Mouse (Mus musculus) left cerebral cortex, postnatal 4 days (tissue): ENCODE results near the gene Prl8a8. TPM values are rescaled to one million over a fixed set of nuclear protein-coding genes. Genes with fewer than 3 reads are reported as not detected.

Experiments
- DNase-seq: peaks from one replicate; pipeline ENCODE4 v3.0.0-alpha.2; 2022
- intact Hi-C: fragments of 180-260 bp; cut with DNase I; formaldehyde crosslinking; loops from one replicate; pipeline ENCODE4 v1.15.1; 2025
- total RNA-seq, 2 experiments: library from RNA; stranded (reverse); gene quantifications; 2 replicates each; pipeline ENCODE4 v1.2.3; 2021

Prl8a8 gene
- not detected for total RNA-seq

GRCm38 (mm10) chr13:27513117-27513516 lies at the start of gene Prl8a8:
TSS of gene Prl8a8 (minus strand) at chr13:27513217.
- DNase-seq: no peak
- intact Hi-C loops: no loop called here

GRCm38 (mm10) chr13:27553336-27553735 lies 40.3 kb upstream of the Prl8a8 start:
- no peak for DNase-seq

GRCm38 (mm10) chr13:27523156-27523555 lies 10.1 kb upstream of the Prl8a8 start:
- intact Hi-C loops: no loop called here
- DNase-seq: no peak

More at GRCm38 (mm10) chr13:27553336-27553735, 40.3 kb upstream of the Prl8a8 start:
- intact Hi-C loops: no loop called here

GRCm38 (mm10) chr13:27507645-27508044 lies 5.4 kb downstream of the Prl8a8 start:
- intact Hi-C loops: no loop called here
- no peak for DNase-seq

Other genes starting within 250 kb of the Prl8a8 start
- gene Prl6a1, start 200.6 kb downstream of the Prl8a8 start, total RNA-seq: not detected
- not detected for gene Prl8a2, start 167.5 kb downstream of the Prl8a8 start, total RNA-seq
- gene Prl2b1, start 122.4 kb downstream of the Prl8a8 start, total RNA-seq: not detected
- not detected for gene Prl8a6, start 74.5 kb downstream of the Prl8a8 start, total RNA-seq
- not detected for gene Prl8a9, start 51.4 kb upstream of the Prl8a8 start, total RNA-seq
- not detected for gene Prl8a1, start 69.0 kb upstream of the Prl8a8 start, total RNA-seq
- gene Prl7b1, start 97.4 kb upstream of the Prl8a8 start, total RNA-seq: not detected
- not detected for gene Prl7a1, start 129.3 kb upstream of the Prl8a8 start, total RNA-seq
- gene Prl7a2, start 154.8 kb upstream of the Prl8a8 start, total RNA-seq: not detected
- not detected for gene Prl7d1, start 203.5 kb upstream of the Prl8a8 start, total RNA-seq